Mouse (Mus musculus): Measurements from ENCODE around the gene Olfr172. TPM values are rescaled to one million over a fixed set of nuclear protein-coding genes. Genes with fewer than 3 reads are reported as not detected.

Gene Olfr172
- total RNA-seq (2021), result not detected
- long read RNA-seq, experiment 1, result 0 reads
- long read RNA-seq, experiment 2, result 0 reads

DNA sequence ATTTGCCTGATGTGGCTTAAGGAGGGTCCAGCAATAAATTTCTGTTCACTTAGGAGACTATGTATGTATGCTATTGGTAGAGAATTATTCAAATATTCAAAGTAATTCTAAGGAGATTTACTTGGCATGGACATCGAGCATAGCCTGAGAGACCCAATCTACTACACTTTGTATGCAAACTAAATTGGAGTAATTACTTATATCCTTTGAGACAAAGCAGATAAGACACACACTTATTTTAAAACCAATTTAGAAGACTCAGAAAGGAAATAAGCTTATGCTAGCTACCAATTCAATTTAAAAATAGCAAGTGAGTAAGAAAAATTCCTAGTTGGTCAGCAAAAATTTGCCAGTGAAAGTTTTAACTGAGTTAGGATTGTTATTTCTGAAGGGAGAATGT is at the start of gene Olfr172:
TSS of gene Olfr172 (minus strand) at position 101 of the 400 bp plus-strand sequence.
- intact Hi-C loops (cut with DNase I), result no loop called here

GRCm38 (mm10) chr16:58800168-58800567 is 37.2 kb upstream of the Olfr172 start, which contains the start of gene Olfr173:
Gene Olfr173 (minus strand): TSS chr16:58800268.
- DNase-seq (ENCODE audit: low spot score in 2 of 2), result no peak
- intact Hi-C loops (cut with DNase I), result no loop called here

More for the DNA sequence above, at the start of gene Olfr172:
- no peak for DNase-seq (ENCODE audit: low spot score in 2 of 2)

- intact Hi-C loops (cut with DNase I), result no loop called here
- DNase-seq (ENCODE audit: low spot score in 2 of 2), result no peak
Observed at GRCm38 (mm10) chr16:58756191-58756590, 6.8 kb downstream of the Olfr172 start.

DNA sequence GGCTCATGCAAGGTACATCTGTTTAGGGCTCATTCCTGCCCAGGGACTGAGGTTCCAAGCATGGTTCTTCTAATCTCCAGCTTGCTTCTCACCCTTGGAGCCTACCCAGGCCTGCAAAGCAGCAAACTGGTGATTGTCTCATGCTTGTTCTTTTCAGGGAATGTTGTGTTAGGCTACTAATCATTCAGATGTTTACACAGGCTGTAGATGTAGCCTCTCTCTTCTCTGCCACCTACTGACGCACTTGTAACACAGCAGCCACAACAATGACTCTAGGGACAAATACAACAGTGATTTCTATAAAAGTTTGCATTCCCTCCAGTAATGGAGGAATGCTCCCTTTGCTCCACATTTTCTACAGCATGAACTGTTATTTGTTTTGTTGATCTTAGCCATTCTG is 11.7 kb downstream of the Olfr172 start:
- DNase-seq (ENCODE audit: low spot score in 2 of 2), result no peak
- intact Hi-C loops (cut with DNase I), result no loop called here

GRCm38 (mm10) chr16:58746715-58747114 is 16.3 kb downstream of the Olfr172 start:
- intact Hi-C loops (cut with DNase I), result no loop called here
- DNase-seq (ENCODE audit: low spot score in 2 of 2), result no peak

DNA sequence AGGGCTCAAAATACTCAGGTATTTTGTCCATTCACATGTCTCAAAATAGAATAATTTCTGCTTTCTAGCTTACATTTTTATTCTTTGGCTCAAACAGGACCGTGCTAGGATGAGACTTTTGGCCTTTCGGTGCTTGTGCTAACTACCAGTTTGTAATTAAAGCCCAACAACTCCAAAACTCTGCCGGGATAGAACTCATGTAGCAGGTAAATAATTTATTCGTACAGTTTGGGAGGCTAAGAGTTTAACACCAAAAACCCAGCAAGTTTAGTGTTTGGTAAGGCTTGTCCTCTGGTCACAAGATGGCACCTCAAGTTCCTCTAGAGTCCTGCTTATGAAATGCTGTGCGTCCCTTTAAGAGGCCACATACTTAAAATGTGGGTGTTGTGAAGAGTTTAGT is 22.2 kb downstream of the Olfr172 start:
- intact Hi-C loops (cut with DNase I), result no loop called here
- DNase-seq (ENCODE audit: low spot score in 2 of 2), result no peak

DNA sequence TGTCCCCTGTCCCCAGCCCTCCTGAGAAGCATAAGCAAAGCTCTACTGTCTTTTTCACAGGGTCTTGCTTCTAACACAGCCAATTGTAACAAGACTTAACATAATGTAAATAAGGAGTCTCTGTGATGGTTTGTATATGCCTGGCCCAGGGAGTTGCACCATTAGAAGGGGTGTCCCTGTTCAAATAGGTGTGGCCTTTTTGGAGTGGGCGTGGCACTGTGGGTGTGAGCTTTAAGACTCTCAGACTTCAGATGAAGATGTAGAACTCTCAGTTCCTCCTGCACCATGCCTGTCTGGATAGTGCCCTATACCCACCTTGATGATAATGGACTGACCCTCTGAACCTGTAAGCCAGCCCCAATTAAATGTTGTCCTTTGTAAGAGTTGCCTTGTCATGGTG is 24.2 kb downstream of the Olfr172 start:
- intact Hi-C loops (cut with DNase I), result no loop called here
- no peak for DNase-seq (ENCODE audit: low spot score in 2 of 2)

DNA sequence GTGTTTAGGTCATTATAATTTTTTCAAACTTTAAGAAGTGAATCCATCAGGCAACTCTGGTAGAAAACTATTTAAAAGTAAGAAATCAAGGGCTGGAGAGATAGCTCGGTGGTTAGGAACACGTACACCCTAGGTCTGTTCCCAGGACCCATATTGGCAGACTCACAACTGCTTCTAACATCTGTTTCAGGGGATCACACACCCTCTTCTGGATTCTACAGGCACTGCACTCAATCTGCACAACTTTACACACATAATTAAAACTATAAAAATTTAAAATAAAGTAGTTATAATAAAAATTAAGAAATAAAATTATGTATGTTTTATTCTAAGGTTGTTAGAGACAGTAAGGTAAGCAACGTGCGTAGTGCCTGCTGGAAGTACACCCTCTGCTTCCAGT is 24.8 kb downstream of the Olfr172 start:
- intact Hi-C loops (cut with DNase I), result no loop called here
- DNase-seq (ENCODE audit: low spot score in 2 of 2), result no peak

GRCm38 (mm10) chr16:58728176-58728671 is 34.8 kb downstream of the Olfr172 start:
- intact Hi-C loops (cut with DNase I), result loop anchor here (2.0 kb wide), 1 partner anchor 57 kb away; the partner anchor contains the start of gene Cpox
- DNase-seq (ENCODE audit: low spot score in 2 of 2), result peak in 1 of 2 experiments; percentile 25

DNA sequence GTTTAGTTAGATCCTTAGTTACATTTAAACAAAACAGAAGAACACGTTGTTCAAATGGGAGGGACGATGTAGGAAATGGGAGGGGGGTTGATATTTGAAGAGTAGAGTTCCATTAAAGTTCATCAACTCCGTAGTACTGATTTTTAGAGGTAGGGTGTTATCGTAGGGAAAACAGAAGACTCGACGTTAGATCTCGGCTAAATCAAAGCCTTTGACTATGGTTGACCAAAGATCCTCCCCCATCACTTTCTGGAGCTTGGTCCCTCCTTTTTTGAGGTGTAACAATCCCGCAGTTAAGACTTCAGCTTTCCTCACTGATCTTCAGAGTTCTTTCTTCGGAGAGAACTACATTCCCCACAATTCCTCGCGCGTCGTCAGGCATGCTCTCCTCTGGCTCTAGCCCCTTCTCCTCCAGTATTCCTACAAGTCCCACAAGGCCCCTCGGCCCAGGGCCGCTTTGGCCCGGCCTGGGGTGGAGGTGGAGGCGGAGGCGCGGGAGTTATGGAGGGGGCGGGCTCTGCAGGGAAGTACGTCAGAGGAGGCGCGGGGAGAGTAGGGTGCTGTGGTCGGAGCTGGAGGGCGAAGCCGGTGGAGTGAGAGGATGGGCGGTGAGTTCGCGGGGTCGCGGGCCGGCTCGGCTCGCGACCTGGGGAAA is 35.4 kb downstream of the Olfr172 start, which contains the start of gene Cldnd1:
TSS of gene Cldnd1 (plus strand) at position 434 of the 655 bp plus-strand sequence.
- intact Hi-C loops (cut with DNase I), result loop anchor here (2.0 kb wide), 1 partner anchor 57 kb away; the partner anchor contains the start of gene Cpox
- DNase-seq (ENCODE audit: low spot score in 2 of 2), result peak; percentile 94

DNA sequence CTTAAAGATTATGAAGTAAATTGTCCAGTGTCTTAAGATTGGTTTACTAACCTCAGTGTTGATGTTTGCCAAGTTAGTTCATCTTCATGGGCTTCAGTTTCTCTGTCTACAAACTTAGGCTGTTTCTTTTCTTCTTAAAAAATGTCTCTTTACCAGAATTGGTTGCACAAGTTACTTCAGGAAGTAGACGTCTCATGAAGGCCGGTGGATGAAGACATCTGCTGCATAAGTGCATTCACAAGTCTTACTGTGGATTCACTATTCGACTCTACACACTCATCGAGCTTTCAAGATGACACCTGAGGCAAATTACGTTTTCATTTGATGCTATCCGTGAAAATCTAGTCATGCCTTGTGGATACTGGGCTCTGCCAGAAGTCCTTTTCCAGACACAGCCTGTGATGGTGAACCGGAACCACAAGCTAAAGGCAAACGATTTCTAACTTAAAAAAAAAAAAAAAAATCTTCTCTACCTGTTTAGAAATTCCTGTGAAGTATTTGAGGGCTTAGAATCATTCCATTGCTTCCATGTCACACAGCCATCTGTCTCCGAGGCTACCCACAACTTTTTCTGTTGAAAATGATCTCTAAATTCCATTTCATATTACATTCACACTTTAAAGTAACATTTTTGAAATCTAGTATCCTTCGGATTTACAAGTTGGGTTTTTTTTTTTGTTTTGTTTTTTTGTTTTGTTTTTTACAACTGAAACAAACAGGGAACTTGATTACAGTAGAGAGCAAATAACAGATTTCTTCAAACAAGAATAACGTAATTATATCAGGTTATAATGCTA is 36.1 kb downstream of the Olfr172 start:
- intact Hi-C loops (cut with DNase I), result no loop called here

GRCm38 (mm10) chr16:58722292-58722691 is 40.7 kb downstream of the Olfr172 start:
- intact Hi-C loops (cut with DNase I), result no loop called here
- no peak for DNase-seq (ENCODE audit: low spot score in 2 of 2)

More for the DNA sequence above, 36.1 kb downstream of the Olfr172 start:
- no peak for DNase-seq (ENCODE audit: low spot score in 2 of 2)

DNA sequence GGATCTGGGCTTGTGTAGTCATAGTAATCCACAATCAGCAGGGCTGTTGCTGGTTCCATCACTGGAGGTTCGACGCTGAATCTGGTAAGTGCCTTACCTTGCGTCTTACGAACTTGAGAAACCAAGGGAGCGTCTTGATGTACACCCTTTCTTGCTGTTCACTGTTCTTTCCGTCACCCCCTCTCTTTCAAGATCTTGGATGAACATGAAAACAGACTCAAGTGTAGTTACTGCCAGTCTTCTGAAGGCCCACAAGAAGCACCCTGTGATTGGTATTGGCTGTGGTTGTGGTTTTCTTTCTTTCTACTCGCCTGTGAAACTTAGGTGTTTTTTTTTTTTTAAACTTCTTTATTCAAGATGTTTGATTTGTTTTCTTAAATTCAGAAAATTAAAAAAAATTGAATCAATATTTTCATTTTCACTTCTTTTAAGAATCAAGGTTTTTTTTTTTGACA is 44.3 kb downstream of the Olfr172 start, which contains the start of gene Gpr15:
TSS of gene Gpr15 (minus strand) at position 405 of the 455 bp plus-strand sequence.
- intact Hi-C loops (cut with DNase I), result no loop called here
- no peak for DNase-seq (ENCODE audit: low spot score in 2 of 2)

DNA sequence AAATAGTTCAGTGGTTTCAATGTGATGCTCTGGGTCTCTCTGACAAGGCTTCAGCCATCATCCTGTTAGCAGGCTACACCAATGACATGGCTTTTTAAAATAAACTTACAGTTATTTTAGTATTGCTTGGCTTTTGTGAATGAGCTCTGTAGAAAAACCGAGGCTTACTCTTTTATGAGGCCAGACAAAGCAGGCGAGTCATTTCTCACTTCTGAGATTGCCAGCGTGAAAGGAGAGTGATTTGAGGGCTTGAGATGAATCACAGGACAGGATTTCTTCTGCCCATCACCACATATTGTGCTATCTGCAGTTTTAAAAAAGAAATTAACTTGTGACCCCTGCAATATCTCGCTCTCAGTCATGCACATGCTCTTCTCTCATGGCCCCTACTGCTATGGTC is 48.0 kb downstream of the Olfr172 start:
- DNase-seq (ENCODE audit: low spot score in 2 of 2), result no peak
- intact Hi-C loops (cut with DNase I), result no loop called here

DNA sequence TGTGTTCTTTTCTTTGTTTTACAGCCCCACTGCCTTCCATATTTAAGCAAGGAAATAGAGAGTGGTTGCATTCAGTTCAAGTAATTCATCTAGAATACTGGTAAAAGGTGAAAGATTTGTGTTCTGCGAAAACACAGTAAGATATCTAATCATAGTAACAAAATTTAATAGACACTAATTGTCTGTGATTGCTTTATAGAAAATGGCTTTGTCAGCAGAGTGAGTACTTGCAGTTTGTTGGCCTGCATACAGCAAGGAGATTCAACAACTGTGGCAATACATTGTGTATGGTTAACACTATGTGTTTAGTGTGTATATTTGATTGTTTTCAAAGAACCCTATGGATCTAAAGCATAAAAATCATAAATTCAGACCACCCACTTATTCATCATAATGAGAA is 49.8 kb downstream of the Olfr172 start:
- DNase-seq (ENCODE audit: low spot score in 2 of 2), result no peak
- intact Hi-C loops (cut with DNase I), result no loop called here

GRCm38 (mm10) chr16:58712221-58712620 is 50.8 kb downstream of the Olfr172 start:
- no peak for DNase-seq (ENCODE audit: low spot score in 2 of 2)
- intact Hi-C loops (cut with DNase I), result no loop called here
